Mouse (Mus musculus): ENCODE measurements around the gene Cst9.

Gene Cst9

GRCm38 (mm10) chr2:148834912-148835311 is at the start of gene Cst9:
Gene Cst9, plus strand, starts transcription at chr2:148835147.
- DNase-seq (ENCODE audit: low spot score), result peak; percentile 65

GRCm38 (mm10) chr2:148789142-148789541 is 45.8 kb upstream of the Cst9 start, which contains the start of gene Cst12:
Gene Cst12, plus strand, starts transcription at chr2:148789361.
- peak; percentile 65 for DNase-seq (ENCODE audit: low spot score)

- no peak for DNase-seq (ENCODE audit: low spot score)
These were observed 36.5 kb upstream of the Cst9 start, which contains the start of gene Cst8 for GRCm38 (mm10) chr2:148798485-148798884. Gene Cst8, plus strand, starts transcription at chr2:148798785.

- no peak for DNase-seq (ENCODE audit: low spot score)
These were observed 33.4 kb upstream of the Cst9 start for GRCm38 (mm10) chr2:148801491-148801921.

GRCm38 (mm10) chr2:148806696-148807095 is 28.3 kb upstream of the Cst9 start:
- DNase-seq (ENCODE audit: low spot score), result no peak

- DNase-seq (ENCODE audit: low spot score), result no peak
These were observed 15.0 kb upstream of the Cst9 start, which contains the start of gene Cst13 for GRCm38 (mm10) chr2:148819909-148820308. Gene Cst13, plus strand, starts transcription at chr2:148820081.

GRCm38 (mm10) chr2:148825986-148826385 is 9.0 kb upstream of the Cst9 start:
- DNase-seq (ENCODE audit: low spot score), result no peak

- DNase-seq (ENCODE audit: low spot score), result no peak
These were observed 3.3 kb downstream of the Cst9 start for GRCm38 (mm10) chr2:148838075-148838777.

- DNase-seq (ENCODE audit: low spot score), result no peak
These were observed 4.3 kb downstream of the Cst9 start for GRCm38 (mm10) chr2:148839224-148839623.

- peak; percentile 83 for DNase-seq (ENCODE audit: low spot score)
These were observed 16.4 kb downstream of the Cst9 start for GRCm38 (mm10) chr2:148851116-148851906.

GRCm38 (mm10) chr2:148856630-148857400 is 21.9 kb downstream of the Cst9 start:
- no peak for DNase-seq (ENCODE audit: low spot score)

- no peak for DNase-seq (ENCODE audit: low spot score)
These were observed 22.6 kb downstream of the Cst9 start for GRCm38 (mm10) chr2:148857506-148857905.

GRCm38 (mm10) chr2:148860993-148861392 is 26.0 kb downstream of the Cst9 start:
- DNase-seq (ENCODE audit: low spot score), result no peak

GRCm38 (mm10) chr2:148861693-148862092 is 26.7 kb downstream of the Cst9 start:
- DNase-seq (ENCODE audit: low spot score), result no peak

GRCm38 (mm10) chr2:148864966-148865365 is 30.0 kb downstream of the Cst9 start, which contains the start of gene 9230104L09Rik:
Gene 9230104L09Rik, minus strand, starts transcription at chr2:148865038.
- DNase-seq (ENCODE audit: low spot score), result no peak

- DNase-seq (ENCODE audit: low spot score), result no peak
These were observed 34.0 kb downstream of the Cst9 start for GRCm38 (mm10) chr2:148868959-148869358.

- DNase-seq (ENCODE audit: low spot score), result no peak
These were observed 35.6 kb downstream of the Cst9 start for GRCm38 (mm10) chr2:148870526-148870925.

GRCm38 (mm10) chr2:148872860-148873259 is 37.9 kb downstream of the Cst9 start:
- DNase-seq (ENCODE audit: low spot score), result no peak

GRCm38 (mm10) chr2:148874224-148874616 is 39.3 kb downstream of the Cst9 start:
- DNase-seq (ENCODE audit: low spot score), result no peak

- no peak for DNase-seq (ENCODE audit: low spot score)
These were observed 39.8 kb downstream of the Cst9 start for GRCm38 (mm10) chr2:148874617-148875334.

- peak; percentile 97 for DNase-seq (ENCODE audit: low spot score)
These were observed 40.4 kb downstream of the Cst9 start, which contains the start of gene Cst3 for GRCm38 (mm10) chr2:148875335-148875811. Gene Cst3, minus strand, starts transcription at chr2:148875692.
